Mouse (Mus musculus) liver, adult 2 months (tissue): ENCODE results near the gene Atp2a1.

Experiments
- CTCF ChIP-seq: fragments of 200-500 bp; IDR thresholded peaks from 2 replicates; pipeline ENCODE4 v1.5.1; 2011; ENCODE audit warnings: low read depth, low read length, control low read depth
- POLR2A ChIP-seq: fragments of 200-500 bp; IDR thresholded peaks from 2 replicates; pipeline ENCODE4 v1.6.1; 2011; ENCODE audit warnings: low read length, control low read depth; ENCODE audit not compliant: insufficient read depth; ENCODE audit errors: extremely low read depth

DNA sequence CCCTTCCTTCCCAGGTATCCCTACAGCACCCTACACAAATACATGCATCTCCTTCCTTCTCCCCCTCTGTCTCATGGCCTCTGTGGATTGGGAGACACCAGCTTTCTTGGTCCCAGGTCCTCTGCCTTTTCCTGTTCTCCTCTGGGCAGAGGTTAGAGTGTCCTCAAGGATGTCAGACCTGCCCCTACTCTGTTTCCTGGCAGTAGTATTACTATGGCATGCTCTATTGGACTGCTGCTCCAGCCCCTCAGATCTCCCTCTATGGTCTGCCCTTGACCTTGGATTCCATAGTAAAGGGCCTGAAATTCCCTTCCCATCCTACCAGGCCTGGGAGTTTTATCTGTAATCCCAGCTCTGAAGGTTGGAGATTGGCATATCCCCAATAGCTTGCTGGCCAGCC is 32.7 kb downstream of the Atp2a1 start:
- TF ChIP-seq CTCF (no peak), POLR2A (no peak)
